Mouse (Mus musculus) c-Kit-negative CD71-positive TER-119-positive erythroid progenitor cells, embryonic 14.5 days (primary cell): ENCODE data around the gene Camk2d.

Experiments
- DNase-seq: peaks from one replicate; pipeline ENCODE4 v3.0.0-alpha.2; 2013; ENCODE audit warnings: low read depth, low spot score

Gene Camk2d

DNA sequence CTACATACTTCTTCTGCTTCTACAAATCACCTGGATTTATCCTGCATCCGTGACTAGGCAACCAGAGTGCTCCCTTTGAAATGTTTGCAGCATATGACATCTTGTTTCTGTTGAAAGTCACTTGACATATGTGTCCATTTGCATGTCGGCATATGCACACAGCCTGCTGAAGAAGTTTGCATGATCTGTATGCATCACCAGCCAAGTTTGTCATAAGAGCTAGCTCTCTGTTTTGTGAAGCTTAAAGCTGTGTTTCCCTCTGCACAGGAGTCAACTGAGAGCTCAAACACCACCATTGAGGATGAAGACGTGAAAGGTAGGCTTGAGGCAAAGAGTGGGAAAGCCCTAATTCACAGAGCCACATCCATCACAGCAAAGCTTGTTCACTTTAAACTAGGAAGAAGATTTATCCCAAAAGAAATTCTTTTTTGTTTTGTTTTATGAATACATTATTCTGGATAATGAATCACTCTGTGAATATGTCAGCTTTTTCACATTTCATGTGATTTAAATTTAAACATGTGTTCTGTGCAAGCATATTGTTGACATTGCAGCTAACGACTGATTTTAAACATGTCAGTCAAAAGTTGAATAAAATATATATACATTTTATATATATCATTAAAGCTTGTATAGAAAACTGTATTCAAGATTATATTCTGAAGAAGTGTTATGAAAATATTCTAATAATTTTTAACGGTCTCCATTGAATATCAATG, 214.4 kb downstream of the Camk2d start:
- no peak for DNase-seq

DNA sequence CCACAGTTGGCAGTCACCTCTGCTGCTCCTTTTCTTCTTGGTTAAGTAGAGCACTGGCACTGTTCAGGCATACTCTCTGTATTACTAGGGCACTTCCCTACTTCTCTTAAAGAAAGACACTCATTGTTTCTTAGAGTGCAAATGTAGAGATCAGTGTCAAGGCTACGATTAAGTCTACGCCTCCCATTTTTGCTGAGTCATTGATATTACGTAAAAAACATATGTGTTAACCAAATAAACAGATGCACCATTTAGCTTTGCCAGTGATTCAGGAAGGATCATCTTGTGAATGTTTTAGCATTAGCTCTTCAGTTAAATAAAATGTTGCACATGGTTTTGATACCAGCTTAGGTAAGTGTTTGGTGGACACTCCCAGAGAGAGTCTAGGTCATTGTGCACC, 215.5 kb downstream of the Camk2d start:
- no peak for DNase-seq

DNA sequence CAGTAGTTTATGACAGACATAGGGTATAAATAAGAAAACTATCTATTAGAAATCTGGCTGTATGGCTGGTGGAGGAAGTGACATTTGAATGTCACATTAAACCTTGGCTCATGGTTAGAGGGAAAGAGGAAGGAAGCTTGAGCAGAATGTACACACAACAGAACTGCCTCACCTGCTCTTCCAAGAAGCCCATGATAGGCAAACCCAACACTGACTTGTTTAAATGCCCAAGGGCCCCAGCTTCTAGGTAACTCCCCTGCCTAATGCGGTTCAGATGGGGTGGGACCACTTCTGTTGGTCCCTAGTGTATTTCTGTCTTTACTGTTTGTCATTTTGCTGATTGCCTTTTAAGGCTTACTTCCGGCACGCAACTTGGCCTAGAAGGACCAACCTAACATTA, 226.3 kb downstream of the Camk2d start:
- DNase-seq, result no peak

DNA sequence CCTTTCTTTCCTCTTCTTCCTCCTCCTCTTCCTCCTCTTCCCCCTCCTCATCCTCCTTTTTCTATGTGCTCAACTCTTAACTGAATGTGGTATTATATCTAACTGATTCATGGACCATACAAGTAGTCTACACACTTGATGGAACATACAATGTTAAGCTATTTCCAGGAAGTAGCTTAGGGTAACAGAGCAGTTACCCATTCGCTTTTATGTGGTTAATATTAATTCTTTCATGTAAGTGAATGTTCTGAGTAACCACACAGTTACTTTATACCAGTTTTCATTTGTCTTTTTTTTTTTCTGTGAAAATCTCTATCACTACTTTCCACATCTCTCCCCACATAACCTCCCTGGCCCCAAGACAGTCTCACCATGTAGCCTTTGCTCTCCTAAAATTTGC, 228.8 kb downstream of the Camk2d start:
- no peak for DNase-seq

DNA sequence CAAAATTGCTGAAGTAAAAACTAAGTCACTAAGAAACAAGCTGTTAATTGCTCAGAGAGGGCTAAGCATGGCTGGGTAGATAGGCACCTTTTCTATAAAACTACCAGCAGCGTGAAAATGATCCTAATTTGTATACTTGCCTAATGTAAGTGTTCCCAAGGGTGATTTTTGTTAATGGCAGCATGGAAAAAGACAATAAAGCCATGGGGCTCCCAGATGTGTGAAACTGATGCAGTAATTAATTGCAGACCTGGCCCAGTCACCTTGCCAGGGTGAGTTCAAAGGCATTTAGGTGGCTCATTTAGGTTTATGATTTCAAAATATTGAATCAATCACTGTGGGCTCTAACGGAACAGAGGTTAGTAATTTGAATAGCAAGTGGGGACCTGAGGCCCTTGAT, 230.1 kb downstream of the Camk2d start:
- DNase-seq, result no peak

DNA sequence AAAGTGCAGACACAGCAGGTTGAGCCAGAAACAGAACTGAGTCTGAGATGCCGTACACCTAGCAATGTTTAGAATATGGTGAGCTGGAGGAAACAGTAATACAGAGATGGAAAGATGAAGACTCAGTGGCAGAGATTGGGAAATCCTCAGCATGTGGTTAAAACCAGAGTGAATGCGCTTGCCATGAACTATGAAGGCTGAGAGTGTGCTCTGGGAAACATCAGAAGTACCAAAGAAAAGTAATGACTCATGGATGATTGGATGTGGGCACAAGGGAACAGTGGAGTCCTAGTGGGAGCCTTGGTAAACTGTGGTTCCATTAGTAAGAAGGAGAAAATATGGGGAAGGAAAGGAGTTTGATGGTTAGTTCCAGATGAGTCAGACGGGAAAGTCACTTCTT, 231.8 kb downstream of the Camk2d start:
- DNase-seq, result no peak

DNA sequence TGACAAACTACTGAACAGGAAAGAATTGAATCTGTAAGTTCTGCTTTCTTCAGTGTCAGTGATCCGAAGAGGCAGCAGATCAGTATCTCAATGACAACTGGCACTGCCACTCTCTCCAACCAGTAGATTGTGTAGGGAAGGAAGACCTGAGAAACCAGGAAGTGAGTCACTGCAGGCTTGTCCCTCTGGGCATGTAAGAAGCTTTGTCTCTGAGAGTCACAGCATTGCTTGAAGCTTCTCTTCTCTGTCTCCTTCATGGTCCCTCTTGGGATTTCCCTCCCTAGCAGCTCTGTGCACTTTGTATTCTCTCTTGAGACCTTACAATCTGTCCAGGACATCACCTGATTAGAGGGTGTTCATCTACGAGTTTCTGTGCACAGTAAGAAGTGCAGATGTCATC, 233.7 kb downstream of the Camk2d start:
- no peak for DNase-seq

DNA sequence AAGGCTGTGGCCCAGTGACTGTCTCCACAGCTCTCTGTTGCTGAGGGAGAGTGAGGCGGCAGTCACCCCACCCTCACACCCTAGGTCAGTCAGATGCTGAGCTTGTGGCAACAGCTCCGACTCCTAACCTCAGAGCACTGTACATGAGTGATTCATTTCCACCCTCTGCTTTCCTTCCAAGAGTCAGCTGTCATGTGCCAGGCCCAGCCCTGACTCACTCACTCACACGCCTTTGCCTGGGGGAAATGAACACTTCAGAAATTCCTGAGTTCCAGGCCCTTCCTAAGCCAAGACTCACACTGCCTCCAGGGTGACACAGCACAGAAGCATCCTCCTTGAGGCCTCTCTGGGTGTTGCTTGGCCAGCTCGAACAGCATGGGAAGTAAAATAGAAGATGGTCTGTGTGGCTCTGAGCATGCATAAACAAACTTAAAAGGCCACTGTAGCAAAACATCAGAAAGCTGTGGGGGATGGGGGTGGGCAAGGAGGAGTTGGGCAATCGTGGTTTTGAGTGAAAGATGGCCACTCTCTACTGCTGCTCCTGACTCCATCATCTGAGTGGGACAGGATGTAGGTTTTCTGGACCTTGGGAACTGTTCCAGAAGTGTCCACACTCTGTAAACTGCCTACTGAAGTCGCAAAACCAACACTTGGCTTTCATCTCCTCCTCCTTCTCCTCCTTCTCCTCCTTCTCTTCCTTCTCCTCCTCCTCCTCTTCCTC, 235.5 kb downstream of the Camk2d start:
- DNase-seq, result no peak

DNA sequence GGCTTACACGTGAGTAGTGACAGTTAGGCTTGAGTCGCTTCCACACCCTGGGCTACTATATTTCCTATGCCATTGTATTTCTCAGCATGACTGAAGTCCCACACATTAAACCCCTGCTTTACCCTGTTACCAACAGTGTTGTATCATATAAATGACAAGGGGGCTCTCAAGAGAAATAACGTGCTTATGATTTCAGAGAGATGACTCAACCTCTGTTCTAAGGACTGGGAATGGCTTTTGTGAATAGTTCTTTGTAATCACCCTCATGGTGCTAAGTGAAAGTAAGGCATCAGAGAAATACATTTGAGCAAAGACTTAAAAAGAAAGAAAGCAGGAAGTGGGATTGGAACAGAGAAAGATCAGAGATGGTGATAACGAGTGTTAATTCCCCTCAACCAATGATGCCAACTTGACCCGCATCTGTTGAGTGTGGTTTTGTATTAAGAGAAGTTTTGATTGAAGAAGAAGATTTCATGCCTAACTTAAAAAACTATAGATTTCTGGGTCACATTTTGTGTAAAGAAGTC, 238.6 kb downstream of the Camk2d start:
- no peak for DNase-seq

DNA sequence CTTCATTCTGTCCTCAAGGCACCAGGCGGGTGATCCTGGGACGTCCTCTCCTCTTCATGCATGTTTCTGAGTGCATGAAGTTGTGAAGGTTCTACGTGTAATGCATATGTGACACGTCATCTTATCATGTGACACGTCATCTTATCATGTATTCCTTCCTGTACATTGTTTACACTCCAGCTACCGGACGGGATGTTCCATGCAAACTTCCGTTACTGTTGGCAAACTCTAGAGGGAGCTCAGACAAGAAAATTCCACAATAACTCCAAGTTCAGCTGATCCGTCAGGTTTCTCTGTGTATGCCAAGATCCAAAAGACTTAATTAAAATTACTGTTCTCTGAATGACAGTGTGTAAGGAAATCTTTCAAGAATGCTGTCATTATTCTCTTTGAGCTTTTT, 246.7 kb downstream of the Camk2d start:
- no peak for DNase-seq

DNA sequence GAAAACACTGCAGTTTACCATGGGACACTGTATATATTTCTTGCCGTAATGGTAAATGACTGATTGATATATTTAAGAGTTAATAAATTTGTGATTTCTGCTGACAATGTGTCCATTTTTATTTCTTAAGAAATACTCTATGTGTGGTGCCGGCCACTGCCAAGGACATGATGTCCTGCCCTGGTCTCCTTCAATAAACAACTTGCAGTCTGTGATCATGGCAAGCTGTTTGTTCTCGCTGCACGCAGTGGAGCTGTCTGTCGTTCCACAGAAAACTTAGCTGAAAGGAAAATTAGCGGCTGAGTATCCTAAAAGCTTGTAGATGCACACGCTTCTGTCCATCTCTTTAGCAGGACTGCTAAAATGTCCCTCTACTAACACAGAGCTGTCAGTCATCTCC, 248.7 kb downstream of the Camk2d start:
- no peak for DNase-seq

DNA sequence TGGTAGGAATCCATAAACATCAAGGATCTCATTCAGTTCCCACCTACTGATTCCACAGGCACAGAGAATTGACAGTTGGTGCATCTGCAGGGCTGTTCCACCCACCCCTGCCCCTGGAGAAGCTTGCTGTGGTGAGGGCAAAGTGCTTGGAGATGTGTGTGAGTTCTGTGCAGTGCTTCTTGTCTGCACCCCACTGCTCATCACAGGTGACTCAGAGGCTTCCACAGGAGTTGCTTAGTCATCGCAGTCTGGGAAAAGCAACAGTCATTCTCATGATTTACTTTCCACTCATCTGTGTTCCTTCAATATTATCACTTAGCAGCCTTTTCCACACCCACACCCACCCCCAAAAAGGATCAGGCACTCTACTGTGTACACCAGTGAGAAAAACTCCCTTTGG, 252.0 kb downstream of the Camk2d start:
- DNase-seq, result no peak

DNA sequence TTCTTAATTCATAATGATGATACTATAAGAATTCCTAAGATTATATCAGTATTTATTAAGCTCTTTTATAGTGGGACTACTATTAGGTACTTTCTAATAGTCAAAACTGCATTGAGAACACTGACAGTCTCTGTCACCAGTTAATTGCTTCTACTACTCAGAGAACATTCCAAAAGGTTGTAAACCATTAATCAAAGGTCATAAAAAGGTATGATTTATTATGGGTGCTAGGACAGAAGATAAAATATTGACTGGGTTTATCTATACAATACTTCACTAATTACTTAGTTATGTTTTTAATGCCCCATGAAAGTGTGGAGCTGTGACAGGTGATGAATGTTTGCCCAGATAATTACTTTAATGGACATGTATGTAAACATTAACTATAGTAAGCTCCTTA, 264.3 kb downstream of the Camk2d start:
- DNase-seq, result no peak

DNA sequence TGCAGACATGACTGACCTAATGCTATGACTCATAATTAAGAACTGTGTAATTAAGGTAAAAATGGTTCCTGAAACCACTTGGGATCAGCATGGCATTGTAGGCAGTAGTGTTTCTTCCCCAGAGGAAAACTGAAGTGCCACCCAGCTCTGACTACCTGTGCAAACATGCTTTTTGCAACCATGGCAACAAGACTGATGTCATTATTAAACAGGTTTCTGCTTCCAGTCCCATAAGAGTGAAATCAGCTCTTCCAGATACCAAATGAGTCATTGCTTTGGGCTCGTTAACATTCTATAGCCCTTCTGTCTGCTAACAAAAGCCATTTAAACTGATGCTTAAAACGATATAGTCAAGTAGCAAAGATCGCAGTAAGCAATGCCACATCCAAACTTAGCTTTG, 273.5 kb downstream of the Camk2d start:
- DNase-seq, result no peak

DNA sequence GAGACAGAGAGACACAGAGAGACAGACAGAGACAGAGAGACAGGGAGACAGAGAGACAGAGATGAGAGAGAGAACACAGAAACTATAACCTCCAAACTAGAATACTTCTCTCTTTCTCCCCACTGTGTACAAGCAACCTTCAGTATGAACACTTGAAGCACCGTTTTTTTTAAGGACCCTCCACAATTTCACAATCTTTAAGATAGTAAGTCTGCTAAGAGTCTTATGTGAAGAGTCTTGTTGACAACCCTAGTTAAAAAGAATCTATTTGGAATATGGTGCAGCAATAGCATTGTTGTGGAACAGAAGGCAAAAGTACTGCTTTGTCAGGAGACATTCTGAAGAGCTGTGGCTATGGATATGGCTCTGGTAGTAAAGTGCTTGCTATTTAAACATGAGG, 274.6 kb downstream of the Camk2d start:
- DNase-seq, result no peak

DNA sequence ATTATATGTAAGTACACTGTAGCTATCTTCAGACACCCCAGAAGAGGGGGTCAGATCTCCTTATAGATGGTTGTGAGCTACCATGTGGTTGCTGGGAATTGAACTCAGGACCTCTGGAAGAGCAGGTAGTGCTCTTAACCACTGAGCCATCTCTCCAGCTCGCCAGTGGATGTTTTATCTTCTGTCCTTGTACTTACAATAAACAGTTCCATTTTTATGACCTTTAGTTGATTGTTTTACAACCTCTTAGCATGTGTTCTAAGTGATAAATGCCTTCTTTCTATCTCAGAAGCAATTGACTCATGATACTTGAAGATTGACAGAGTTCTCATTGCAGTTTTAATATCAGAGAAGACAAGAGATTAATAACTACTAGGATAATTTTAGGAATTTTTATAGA, 282.1 kb downstream of the Camk2d start:
- DNase-seq, result no peak

DNA sequence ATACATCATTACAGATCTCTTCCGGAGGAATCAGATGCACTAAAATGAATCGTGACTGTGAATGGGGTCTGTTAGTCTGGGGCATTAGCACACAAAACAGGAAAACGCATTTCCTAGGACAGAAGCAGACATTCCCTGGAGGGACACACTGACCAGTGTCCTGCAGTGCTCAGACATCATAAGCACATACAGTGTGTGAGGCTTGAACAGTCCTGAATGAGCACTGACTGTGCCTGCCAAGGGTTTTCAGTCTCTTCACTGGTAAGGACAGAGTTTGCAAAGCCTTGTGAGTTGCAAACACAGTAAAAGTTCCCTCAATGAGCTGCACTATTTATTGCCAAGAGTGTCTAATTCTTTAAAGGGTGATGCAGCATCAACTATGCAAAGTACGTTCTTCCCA, 290.0 kb downstream of the Camk2d start:
- DNase-seq, result no peak

DNA sequence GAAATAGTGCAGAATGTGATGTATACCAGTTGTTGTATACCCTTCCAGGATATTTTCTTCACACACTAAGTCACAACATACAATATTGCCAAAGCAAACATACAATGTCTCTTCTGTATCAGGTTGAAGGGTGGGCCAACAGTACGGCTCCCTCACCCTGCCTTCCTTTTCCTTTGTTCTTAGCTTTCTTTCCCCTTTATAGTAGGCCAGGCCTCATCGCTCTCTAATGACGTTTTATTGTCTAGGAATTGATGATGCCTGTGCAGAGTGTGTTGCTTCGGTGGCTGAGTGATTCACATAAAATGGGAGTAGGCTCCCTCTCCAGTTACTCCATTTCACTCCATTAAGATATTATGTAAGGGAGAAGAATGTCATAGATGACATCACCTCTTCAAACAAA, 290.5 kb downstream of the Camk2d start:
- no peak for DNase-seq
